8 mouse cellular contexts compared by ENCODE assay signal in genomic region chr17:27623360-27624326, GRCm38 (mm10). TPM values are rescaled to one million over a fixed set of nuclear protein-coding genes. Genes with fewer than 3 reads are reported as not detected.
DNase-seq lines count a peak whose midpoint lies in the region; ATAC-seq lines count a peak whose summit lies in the region.

Gene Nudt3 (minus strand): TSS chr17:27623495.

- no peaks in the 10 kb centered on the region for H3K27me3 ChIP-seq in intestine, embryonic 14.5 days (replicated peaks; ENCODE audit: control insufficient read depth, insufficient read depth, low read length)

- peak; percentile 80 for DNase-seq in adrenal gland, adult 8-10 months
- peak; percentile 88 for DNase-seq in embryo, embryonic 11.5 days (ENCODE audit: low read depth, low spot score)
- DNase-seq in gastrocnemius, postnatal 36 days = peak; percentile 85 to 86
- peak; percentile 88 for DNase-seq in intestine, embryonic 14.5 days (ENCODE audit: low spot score)
- peak; percentile 87 to 89 for DNase-seq in left cerebral cortex, postnatal 14 days (ENCODE audit: low spot score in 2 of 2)
- peak; percentile 92 for DNase-seq in right cerebral cortex, postnatal 14 days
- DNase-seq in urinary bladder, postnatal 25 days (ENCODE audit: low spot score) = peak; percentile 87

- no peaks in the 10 kb centered on the region for H3K9me3 ChIP-seq in intestine, embryonic 14.5 days (ENCODE audit: control insufficient read depth, low read length)

- peak within 1 kb of the TSS; percentile 93 for H3K4me3 ChIP-seq in intestine, embryonic 14.5 days (ENCODE audit: low read depth, low read length)

- H3K4me2 ChIP-seq in intestine, embryonic 14.5 days (ENCODE audit: low read length) = peak within 1 kb of the TSS; percentile 56

- no peaks in the 10 kb centered on the region; the same call in 1 of the 2 replicates for H3K36me3 ChIP-seq in intestine, embryonic 14.5 days (ENCODE audit: control insufficient read depth, insufficient read depth, low read length)

- intact Hi-C loops in gastrocnemius, postnatal 36 days (cut with DNase I) = no loop called here
- intact Hi-C loops in left cerebral cortex, postnatal 14 days (cut with DNase I) = loop anchor here (2.0 to 5.0 kb wide), 2 partner anchors 36 to 59 kb away; partner anchors contain the start of gene AI413582

- peak within 1 kb of the TSS; percentile 93 for H3K27ac ChIP-seq in intestine, embryonic 14.5 days (ENCODE audit: low read depth)

- 5% methylated on average over 86 of the region's 91 CpGs for WGBS in intestine, embryonic 14.5 days

- peaks cover 15% of the 10 kb centered on the region for H3K4me1 ChIP-seq in intestine, embryonic 14.5 days (replicated peaks; ENCODE audit: control insufficient read depth, insufficient read depth, low read length)

- H3K9ac ChIP-seq in intestine, embryonic 14.5 days (ENCODE audit: low read length) = peak within 1 kb of the TSS; percentile 97

- peak; percentile 89 for ATAC-seq in intestine, embryonic 14.5 days (replicated peaks; ENCODE audit: low FRiP score, low TSS enrichment, low read depth)
- peak; percentile 51 for ATAC-seq in megakaryocyte-erythroid progenitor cell, adult 5-6 weeks (replicated peaks; ENCODE audit: low FRiP score, low TSS enrichment, poor library complexity, severe bottlenecking)

RNA-seq across cellular contexts. Expression of gene Nudt3, which starts in this region (rescaled TPM):
- 100 to 1,000 TPM; 194 to 226 (median 212) TPM for total RNA-seq in adrenal gland, adult 8-10 months (2022)
- total RNA-seq in gastrocnemius, postnatal 36 days (2021) = 100 to 1,000 TPM; 232 to 233 TPM
- 33.3 and 35.4 TPM in 2 replicates for polyA plus RNA-seq in intestine, embryonic 14.5 days (2014; fragmentation: Nextera tagmentation; extraction: Ambion mirVana)
- total RNA-seq in left cerebral cortex, postnatal 14 days (2021) = 100 to 1,000 TPM; 514 to 519 TPM
- 78.3 and 78.9 TPM in 2 replicates for total RNA-seq in megakaryocyte-erythroid progenitor cell, adult 5-6 weeks (2014; fragmentation: Nextera tagmentation)
- total RNA-seq in megakaryocyte-erythroid progenitor cell, adult 5-6 weeks (2017) = 143 and 144 TPM in 2 replicates

Comparison
In these comparisons a context has a peak if more than half of its experiments do, and no peak if none do; other contexts are left out.
1. Peak in every context shown above with its lines: DNase-seq, ATAC-seq, H3K4me3 ChIP-seq and H3K27ac ChIP-seq.